Mouse (Mus musculus) cerebellum, postnatal 14 days (tissue): ENCODE measurements at regions not wholly inside any gene's neighbourhood (a gene's known extent, or its start where the extent isn't known, plus 50 kb on each side); places are given as distances from the start of the nearest gene placed in this dataset.
"Not testable (repeated sequence)": the region's sequence is repeated elsewhere in the genome, so short reads cannot be mapped to it uniquely, and the experiment has no call there.

Experiments used
- DNase-seq, 2 experiments: peaks; one replicate each; pipeline ENCODE4 v3.0.0; 2021; ENCODE audit warnings: mixed read lengths in 2 of 2

- DNase-seq: not testable (repeated sequence)
These were observed 420.7 kb downstream of the Lmo7 start for GRCm38 (mm10) chr14:102150410-102150809.

GRCm38 (mm10) chr14:102142720-102143119 lies 413.0 kb downstream of the Lmo7 start:
- DNase-seq: no peak

GRCm38 (mm10) chr14:102138936-102139335 lies 409.2 kb downstream of the Lmo7 start:
- DNase-seq: no peak

- DNase-seq: peak; percentile 55 to 65
These were observed 388.4 kb downstream of the Lmo7 start for GRCm38 (mm10) chr14:102118166-102118565.

GRCm38 (mm10) chr14:102106165-102106564 lies 376.4 kb downstream of the Lmo7 start:
- DNase-seq: no peak

- no peak for DNase-seq
These were observed 364.3 kb downstream of the Lmo7 start for GRCm38 (mm10) chr14:102094105-102094504.

- no peak for DNase-seq
These were observed 362.8 kb downstream of the Lmo7 start for GRCm38 (mm10) chr14:102092557-102092956.

- no peak for DNase-seq
These were observed 319.2 kb downstream of the Lmo7 start for GRCm38 (mm10) chr14:102048932-102049331.

- no peak for DNase-seq
These were observed 318.7 kb downstream of the Lmo7 start for GRCm38 (mm10) chr14:102048485-102048884.

- DNase-seq: no peak
These were observed 308.4 kb downstream of the Lmo7 start for GRCm38 (mm10) chr14:102038145-102038544.

GRCm38 (mm10) chr14:102037487-102037886 lies 307.7 kb downstream of the Lmo7 start:
- DNase-seq: no peak

GRCm38 (mm10) chr14:102031047-102031903 lies 301.5 kb downstream of the Lmo7 start:
- DNase-seq: peak in 1 of 2 experiments; percentile 24

- no peak for DNase-seq
These were observed 294.9 kb downstream of the Lmo7 start for GRCm38 (mm10) chr14:102024646-102025045.

- DNase-seq: peak; percentile 75 to 89
These were observed 290.4 kb downstream of the Lmo7 start for GRCm38 (mm10) chr14:102020161-102020605.

- DNase-seq: peak; percentile 13 to 45
These were observed 289.6 kb downstream of the Lmo7 start for GRCm38 (mm10) chr14:102019320-102019719.

GRCm38 (mm10) chr14:102016572-102016971 lies 286.8 kb downstream of the Lmo7 start:
- DNase-seq: peak; percentile 11 to 63

GRCm38 (mm10) chr14:102014976-102015603 lies 285.3 kb downstream of the Lmo7 start:
- DNase-seq: no peak

- DNase-seq: no peak
These were observed 283.5 kb downstream of the Lmo7 start for GRCm38 (mm10) chr14:102013238-102013637.

GRCm38 (mm10) chr14:101997535-101997934 lies 267.8 kb downstream of the Lmo7 start:
- no peak for DNase-seq

GRCm38 (mm10) chr14:101984401-101984800 lies 254.6 kb downstream of the Lmo7 start:
- no peak for DNase-seq
